Mouse (Mus musculus) retina, postnatal 1 day (tissue): ENCODE data around the gene Dlgap4.
"Not testable (repeated sequence)": the region's sequence is repeated elsewhere in the genome, so short reads cannot be mapped to it uniquely, and the experiment has no call there.

Experiments used
- DNase-seq: peaks from one replicate; pipeline ENCODE4 v3.0.0-alpha.2; 2012

The Dlgap4 gene

GRCm38 (mm10) chr2:156779488-156779887 is 166.0 kb downstream of the Dlgap4 start:
- no peak for DNase-seq

GRCm38 (mm10) chr2:156780129-156780528 is 166.6 kb downstream of the Dlgap4 start:
- DNase-seq, result no peak

GRCm38 (mm10) chr2:156780752-156781151 is 167.2 kb downstream of the Dlgap4 start:
- DNase-seq, result peak; percentile 68

- DNase-seq, result no peak
Measured at GRCm38 (mm10) chr2:156781281-156781680, 167.8 kb downstream of the Dlgap4 start.

- DNase-seq, result no peak
Measured at GRCm38 (mm10) chr2:156781836-156782480, 168.5 kb downstream of the Dlgap4 start.

GRCm38 (mm10) chr2:156782481-156783348 is 169.2 kb downstream of the Dlgap4 start:
- DNase-seq, result no peak

- no peak for DNase-seq
Measured at GRCm38 (mm10) chr2:156783349-156783728, 169.8 kb downstream of the Dlgap4 start.

GRCm38 (mm10) chr2:156784016-156784585 is 170.6 kb downstream of the Dlgap4 start:
- no peak for DNase-seq

GRCm38 (mm10) chr2:156784891-156785290 is 171.4 kb downstream of the Dlgap4 start:
- no peak for DNase-seq

GRCm38 (mm10) chr2:156786369-156786768 is 172.9 kb downstream of the Dlgap4 start:
- not testable (repeated sequence) for DNase-seq

- no peak for DNase-seq
Measured at GRCm38 (mm10) chr2:156787090-156787775, 173.7 kb downstream of the Dlgap4 start.

GRCm38 (mm10) chr2:156787776-156788105 is 174.2 kb downstream of the Dlgap4 start:
- DNase-seq, result peak; percentile 45

- no peak for DNase-seq
Measured at GRCm38 (mm10) chr2:156788836-156789235, 175.3 kb downstream of the Dlgap4 start.

- no peak for DNase-seq
Measured at GRCm38 (mm10) chr2:156798516-156798915, 185.0 kb downstream of the Dlgap4 start.

GRCm38 (mm10) chr2:156801045-156801444 is 187.5 kb downstream of the Dlgap4 start:
- DNase-seq, result no peak

- not testable (repeated sequence) for DNase-seq
Measured at GRCm38 (mm10) chr2:156802116-156802515, 188.6 kb downstream of the Dlgap4 start.

- DNase-seq, result no peak
Measured at GRCm38 (mm10) chr2:156803698-156804372, 190.3 kb downstream of the Dlgap4 start.

GRCm38 (mm10) chr2:156804589-156804988 is 191.1 kb downstream of the Dlgap4 start:
- DNase-seq, result no peak

- DNase-seq, result no peak
Measured at GRCm38 (mm10) chr2:156806886-156807285, 193.4 kb downstream of the Dlgap4 start.

GRCm38 (mm10) chr2:156809579-156809978 is 196.1 kb downstream of the Dlgap4 start:
- peak; percentile 87 for DNase-seq

GRCm38 (mm10) chr2:156810716-156811115 is 197.2 kb downstream of the Dlgap4 start:
- no peak for DNase-seq

- no peak for DNase-seq
Measured at GRCm38 (mm10) chr2:156811556-156811955, 198.1 kb downstream of the Dlgap4 start.
